Mouse (Mus musculus): ENCODE results near the gene Rnf151.

DNA sequence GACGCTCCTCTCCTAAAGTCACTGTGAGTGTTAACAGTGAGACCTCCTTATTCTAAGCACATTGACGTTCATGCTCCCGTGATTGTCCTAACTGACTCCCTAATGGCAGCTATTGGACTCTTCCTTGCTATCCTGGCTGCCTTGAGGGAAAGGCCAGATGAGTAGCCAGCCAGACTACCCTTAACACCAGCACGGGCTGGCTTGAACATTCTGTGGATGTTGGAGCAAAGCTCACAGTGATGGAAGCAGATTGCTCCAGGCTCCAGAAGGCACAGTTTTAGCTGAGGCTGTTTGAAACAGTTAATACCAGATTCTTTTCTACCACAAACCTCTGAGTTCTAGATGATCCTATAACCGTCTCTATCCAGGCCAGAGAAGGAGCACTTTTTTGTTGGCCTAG lies 26.0 kb upstream of the Rnf151 start:
- no peak for TF ChIP-seq GATA1 (IDR thresholded peaks at IDR 0.05; ENCODE audit: borderline replicate concordance, low read length)
- TF ChIP-seq FLI1 (IDR thresholded peaks at IDR 0.05; ENCODE audit: low read length), result no peak

Measured in megakaryocyte, embryonic 14.5 days (primary cell).